Comparison of ENCODE assay signal across 8 mouse cellular contexts in genomic region chr17:55945696-55946095, GRCm38 (mm10). TPM values are rescaled to one million over a fixed set of nuclear protein-coding genes. Genes with fewer than 3 reads are reported as not detected.
A peak's percentile ranks its signal among the peaks of the same experiment; 100 is the strongest.
DNase-seq lines count a peak whose midpoint lies in the region; ATAC-seq lines count a peak whose summit lies in the region.

No protein-coding gene starts in this region.

- H3K36me3 ChIP-seq in limb, embryonic 13.5 days, result peaks cover 6% of the 10 kb centered on the region
- no peaks in the 10 kb centered on the region for H3K36me3 ChIP-seq in stomach, embryonic 16.5 days (ENCODE audit: control insufficient read depth, insufficient read depth, low read length)

- H3K4me1 ChIP-seq in limb, embryonic 13.5 days, result 0 out of 2 replicates have a peak, but pooled peaks cover 5% of the 10 kb centered on the region
- H3K4me1 ChIP-seq in stomach, embryonic 16.5 days (ENCODE audit: control insufficient read depth, insufficient read depth, low read length), result no peaks in the 10 kb centered on the region

- peak overlapping the region; percentile 72 for H3K9ac ChIP-seq in limb, embryonic 13.5 days
- H3K9ac ChIP-seq in stomach, embryonic 16.5 days (ENCODE audit: low read length), result peak overlapping the region; percentile 74

- ATAC-seq in limb, embryonic 13.5 days (ENCODE audit: low FRiP score, low read depth), result no peak
- no peak for ATAC-seq in stomach, embryonic 16.5 days (ENCODE audit: insufficient read depth, low FRiP score)

- H3K4me2 ChIP-seq in limb, embryonic 13.5 days (replicated peaks), result peak overlapping the region; percentile 83
- peak overlapping the region; percentile 89 for H3K4me2 ChIP-seq in stomach, embryonic 16.5 days (ENCODE audit: low read depth, low read length)

- peaks cover 9% of the 10 kb centered on the region; the same call in 1 of the 2 replicates for H3K27me3 ChIP-seq in limb, embryonic 13.5 days
- H3K27me3 ChIP-seq in stomach, embryonic 16.5 days (ENCODE audit: control insufficient read depth, insufficient read depth, low read length), result no peaks in the 10 kb centered on the region

- H3K4me3 ChIP-seq in limb, embryonic 13.5 days, result peak overlapping the region; percentile 53
- peak overlapping the region; percentile 58 for H3K4me3 ChIP-seq in stomach, embryonic 16.5 days (replicated peaks; ENCODE audit: low read length)

- H3K27ac ChIP-seq in limb, embryonic 13.5 days, result peak overlapping the region; percentile 91; the same call in 1 of the 2 replicates
- H3K27ac ChIP-seq in stomach, embryonic 16.5 days (ENCODE audit: low read length), result peak overlapping the region; percentile 92

- WGBS in limb, embryonic 13.5 days, result 20% methylated on average over 5 of the region's 5 CpGs
- 26% methylated on average over 5 of the region's 5 CpGs for WGBS in stomach, embryonic 16.5 days

- H3K9me3 ChIP-seq in limb, embryonic 13.5 days, result no peaks in the 10 kb centered on the region
- no peaks in the 10 kb centered on the region for H3K9me3 ChIP-seq in stomach, embryonic 16.5 days (replicated peaks; ENCODE audit: control insufficient read depth, low read length)

- peak; percentile 36 for DNase-seq in cerebellum, adult 8-10 months
- DNase-seq in cerebellum, adult 11 months, result no peak
- DNase-seq in spleen, postnatal 4 days (ENCODE audit: low spot score in 2 of 2), result peak; percentile 15 to 61
- DNase-seq in spleen, postnatal 36 days (ENCODE audit: low spot score in 2 of 2), result no peak
- DNase-seq in layer of hippocampus, postnatal 36 days, result no peak
- DNase-seq in urinary bladder, postnatal 36 days (ENCODE audit: low spot score in 2 of 2), result no peak

RNA-seq across cellular contexts. Expression of gene Zfp119b, which starts 3.6 kb away (rescaled TPM):
- polyA plus RNA-seq in limb, embryonic 13.5 days (2015; fragmentation: Nextera tagmentation; extraction: Ambion mirVana), result 7.0 and 7.6 TPM in 2 replicates
- polyA plus RNA-seq in stomach, embryonic 16.5 days (2015; fragmentation: Nextera tagmentation; extraction: Ambion mirVana), result 6.0 and 6.2 TPM in 2 replicates
- total RNA-seq in layer of hippocampus, postnatal 36 days (2021), result 1 to 10 TPM; 3.4 to 5.4 TPM

RNA-seq across cellular contexts. Expression of gene Ebi3, which starts 6.7 kb away (rescaled TPM):
- polyA plus RNA-seq in limb, embryonic 13.5 days (2015; fragmentation: Nextera tagmentation; extraction: Ambion mirVana), result 1.3 and 1.4 TPM in 2 replicates
- polyA plus RNA-seq in stomach, embryonic 16.5 days (2015; fragmentation: Nextera tagmentation; extraction: Ambion mirVana), result 4.0 and 4.7 TPM in 2 replicates
- 1 to 10 TPM; 1.1 to 1.2 TPM for total RNA-seq in layer of hippocampus, postnatal 36 days (2021)

RNA-seq across cellular contexts. Expression of gene Yju2, which starts 13.2 kb away (rescaled TPM):
- 25.5 and 27.8 TPM in 2 replicates for polyA plus RNA-seq in limb, embryonic 13.5 days (2015; fragmentation: Nextera tagmentation; extraction: Ambion mirVana)
- polyA plus RNA-seq in stomach, embryonic 16.5 days (2015; fragmentation: Nextera tagmentation; extraction: Ambion mirVana), result 21.6 and 24.3 TPM in 2 replicates
- total RNA-seq in layer of hippocampus, postnatal 36 days (2021), result 10 to 100 TPM; 17.4 to 20.5 TPM

RNA-seq across cellular contexts. Expression of gene Shd, which starts 24.6 kb away (rescaled TPM):
- polyA plus RNA-seq in limb, embryonic 13.5 days (2015; fragmentation: Nextera tagmentation; extraction: Ambion mirVana), result 50.4 and 50.7 TPM in 2 replicates
- 8.1 and 8.6 TPM in 2 replicates for polyA plus RNA-seq in stomach, embryonic 16.5 days (2015; fragmentation: Nextera tagmentation; extraction: Ambion mirVana)
- 10 to 100 TPM; 24.4 to 26.8 TPM for total RNA-seq in layer of hippocampus, postnatal 36 days (2021)

RNA-seq across cellular contexts. Expression of gene Fsd1, which starts 40.6 kb away (rescaled TPM):
- polyA plus RNA-seq in limb, embryonic 13.5 days (2015; fragmentation: Nextera tagmentation; extraction: Ambion mirVana), result 36.4 and 39.2 TPM in 2 replicates
- polyA plus RNA-seq in stomach, embryonic 16.5 days (2015; fragmentation: Nextera tagmentation; extraction: Ambion mirVana), result 9.9 and 13.9 TPM in 2 replicates
- 10 to 100 TPM; 70.1 to 75.8 TPM for total RNA-seq in layer of hippocampus, postnatal 36 days (2021)

Comparison
In these comparisons a context has a peak if more than half of its experiments do, and no peak if none do; other contexts are left out.
1. DNase-seq: peak in cerebellum, adult 8-10 months (single experiment) and spleen, postnatal 4 days (2 of 2); none in cerebellum, adult 11 months (single experiment), spleen, postnatal 36 days (0 of 2), layer of hippocampus, postnatal 36 days (0 of 2) and urinary bladder, postnatal 36 days (0 of 2).